Comparison of ENCODE assay signal across 9 mouse cellular contexts in the genomic region with DNA sequence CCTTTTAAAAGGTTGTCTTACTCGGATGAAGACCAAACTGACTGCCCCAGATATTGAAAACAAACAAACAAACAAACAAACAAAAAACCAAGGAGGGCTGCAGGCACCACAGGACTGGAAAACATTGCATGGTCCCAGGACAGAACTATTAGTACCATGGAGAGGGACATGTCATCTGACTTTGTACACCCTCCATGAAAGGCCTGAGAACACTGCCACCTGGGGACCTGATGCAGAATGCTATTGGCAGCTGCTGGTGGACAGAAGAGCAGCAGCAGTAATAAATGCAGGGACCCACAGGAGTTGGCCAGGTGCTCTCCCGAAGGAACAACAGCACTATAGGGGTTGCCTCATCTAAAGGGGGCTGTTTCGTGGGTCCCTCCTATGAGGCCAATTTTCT. TPM values are rescaled to one million over a fixed set of nuclear protein-coding genes. Genes with fewer than 3 reads are reported as not detected.
DNase-seq lines count a peak whose midpoint lies in the region; ATAC-seq and TF ChIP-seq lines count a peak whose summit lies in the region.
"Had no signal": no experiment of that assay in that cellular context is flagged by ENCODE, and none has a peak within 500 bp of the region (broad histone marks: within the 10 kb centered on the region; RNA-seq: fewer than 3 reads in every experiment).

No protein-coding gene starts in this region.

- no peak overlapping the region for H3K27ac ChIP-seq in heart, embryonic 11.5 days (ENCODE audit: low read depth, low read length)
- H3K27ac ChIP-seq in thymus, adult 2 months (ENCODE audit: control insufficient read depth, insufficient read depth, low read length): no peak overlapping the region
- H3K27ac ChIP-seq in stomach, embryonic 15.5 days: no peak overlapping the region
- no peak overlapping the region for H3K27ac ChIP-seq in forebrain, embryonic 16.5 days (ENCODE audit: low read length)
- H3K27ac ChIP-seq: liver, embryonic 13.5 days had no signal

- intact Hi-C loops in heart, postnatal 14 days (cut with DNase I): loop anchor here (2.0 kb wide), 1 partner anchor 198 kb away; no protein-coding TSS in a partner anchor

- 68% methylated on average over 3 of the region's 3 CpGs for WGBS in heart, embryonic 11.5 days (ENCODE audit: insufficient replicate concordance)
- WGBS in thymus, adult 2 months: 80% methylated on average over 3 of the region's 3 CpGs
- WGBS in stomach, embryonic 15.5 days: 67% methylated on average over 3 of the region's 3 CpGs
- 87% methylated on average over 3 of the region's 3 CpGs for WGBS in forebrain, embryonic 16.5 days

- DNase-seq in heart, postnatal 14 days: peak; percentile 10 to 40
- DNase-seq in thymus, postnatal 36 days: peak; percentile 5 to 9
- DNase-seq in thymus, adult 2 months: no peak
- DNase-seq in gastrocnemius, adult 18-20 months (ENCODE audit: low spot score): peak; percentile 53
- no peak for DNase-seq in layer of hippocampus, postnatal 36 days
- DNase-seq: liver, embryonic 13.5 days had no signal

- no peak overlapping the region for H3K4me3 ChIP-seq in heart, embryonic 11.5 days (ENCODE audit: low read depth, low read length)
- no peak overlapping the region for H3K4me3 ChIP-seq in thymus, adult 2 months (ENCODE audit: control insufficient read depth, insufficient read depth, low read length)
- no peak overlapping the region for H3K4me3 ChIP-seq in stomach, embryonic 15.5 days (replicated peaks)
- no peak overlapping the region for H3K4me3 ChIP-seq in forebrain, embryonic 16.5 days (replicated peaks; ENCODE audit: low read length)
- H3K4me3 ChIP-seq: liver, embryonic 13.5 days had no signal

- no peaks in the 10 kb centered on the region for H3K27me3 ChIP-seq in heart, embryonic 11.5 days (ENCODE audit: control insufficient read depth, insufficient read depth, low read length)
- no peaks in the 10 kb centered on the region for H3K27me3 ChIP-seq in thymus, adult 2 months (ENCODE audit: control insufficient read depth, insufficient read depth, low read length)
- no peaks in the 10 kb centered on the region for H3K27me3 ChIP-seq in stomach, embryonic 15.5 days (replicated peaks)
- H3K27me3 ChIP-seq in forebrain, embryonic 16.5 days (replicated peaks; ENCODE audit: control insufficient read depth, insufficient read depth, low read length): no peaks in the 10 kb centered on the region
- H3K27me3 ChIP-seq: liver, embryonic 13.5 days had no signal

- H3K9me3 ChIP-seq in heart, embryonic 11.5 days (replicated peaks; ENCODE audit: control insufficient read depth, low read length): no peaks in the 10 kb centered on the region
- no peaks in the 10 kb centered on the region for H3K9me3 ChIP-seq in stomach, embryonic 15.5 days
- H3K9me3 ChIP-seq in forebrain, embryonic 16.5 days (ENCODE audit: control insufficient read depth, low read length): no peaks in the 10 kb centered on the region
- H3K9me3 ChIP-seq: liver, embryonic 13.5 days had no signal

- H3K4me2 ChIP-seq in heart, embryonic 11.5 days: no peak overlapping the region
- no peak overlapping the region for H3K4me2 ChIP-seq in stomach, embryonic 15.5 days
- H3K4me2 ChIP-seq in forebrain, embryonic 16.5 days (ENCODE audit: low read length): no peak overlapping the region
- H3K4me2 ChIP-seq: liver, embryonic 13.5 days had no signal

- no peaks in the 10 kb centered on the region for H3K36me3 ChIP-seq in heart, embryonic 11.5 days (ENCODE audit: control insufficient read depth, insufficient read depth, low read length)
- H3K36me3 ChIP-seq in thymus, adult 2 months (ENCODE audit: control insufficient read depth, insufficient read depth, low read length): no peaks in the 10 kb centered on the region
- no peaks in the 10 kb centered on the region for H3K36me3 ChIP-seq in stomach, embryonic 15.5 days
- no peaks in the 10 kb centered on the region for H3K36me3 ChIP-seq in forebrain, embryonic 16.5 days (ENCODE audit: control insufficient read depth, insufficient read depth)
- H3K36me3 ChIP-seq: liver, embryonic 13.5 days had no signal

- H3K4me1 ChIP-seq in heart, embryonic 11.5 days (ENCODE audit: control insufficient read depth, insufficient read depth, low read length): no peaks in the 10 kb centered on the region
- no peaks in the 10 kb centered on the region for H3K4me1 ChIP-seq in thymus, adult 2 months (replicated peaks; ENCODE audit: control insufficient read depth, insufficient read depth, low read length)
- H3K4me1 ChIP-seq in stomach, embryonic 15.5 days: no peaks in the 10 kb centered on the region
- no peaks in the 10 kb centered on the region for H3K4me1 ChIP-seq in forebrain, embryonic 16.5 days (replicated peaks; ENCODE audit: control insufficient read depth, insufficient read depth, low read length)
- H3K4me1 ChIP-seq: liver, embryonic 13.5 days had no signal

- H3K9ac ChIP-seq in heart, embryonic 11.5 days (ENCODE audit: low read depth, low read length): no peak overlapping the region
- no peak overlapping the region for H3K9ac ChIP-seq in stomach, embryonic 15.5 days
- no peak overlapping the region for H3K9ac ChIP-seq in forebrain, embryonic 16.5 days (replicated peaks; ENCODE audit: low read depth, low read length)
- H3K9ac ChIP-seq: liver, embryonic 13.5 days had no signal

- no peak for ATAC-seq in heart, embryonic 11.5 days (replicated peaks; ENCODE audit: insufficient number of reproducible peaks, low FRiP score, low TSS enrichment)
- ATAC-seq in stomach, embryonic 15.5 days (ENCODE audit: insufficient read depth, low FRiP score, low read depth): peak; percentile 56; the same call in 1 of the 2 replicates
- ATAC-seq in forebrain, embryonic 16.5 days: no peak

- no peak for TF ChIP-seq POLR2A in thymus, adult 2 months (IDR thresholded peaks at IDR 0.05; ENCODE audit: control insufficient read depth, extremely low read depth, insufficient read depth, low read length, poor library complexity)

- no peak for TF ChIP-seq CTCF in thymus, adult 2 months (IDR thresholded peaks at IDR 0.05; ENCODE audit: borderline replicate concordance, control insufficient read depth, extremely low read depth, insufficient read depth, low read length, poor library complexity)

RNA-seq across cellular contexts. Expression of a gene that starts 2.0 kb away (rescaled TPM):
- under 1 TPM; 0.29 TPM for total RNA-seq in heart, postnatal 14 days (2021)
- 1.6 and 1.7 TPM in 2 replicates for polyA plus RNA-seq in heart, embryonic 11.5 days (2014; fragmentation: Nextera tagmentation; extraction: Ambion mirVana)
- polyA plus RNA-seq in thymus, adult 2 months (2012; rRNA removed): 0.22 and 0.26 TPM in 2 replicates
- 1 to 10 TPM; 1.9 to 2.3 TPM for total RNA-seq in gastrocnemius, adult 18-20 months (2021)
- polyA plus RNA-seq in stomach, embryonic 15.5 days (2015; fragmentation: Nextera tagmentation; extraction: Ambion mirVana): 2.9 and 3.3 TPM in 2 replicates
- polyA plus RNA-seq in forebrain, embryonic 16.5 days (2015; fragmentation: Nextera tagmentation; extraction: Ambion mirVana): 2.8 and 3.5 TPM in 2 replicates
- total RNA-seq in layer of hippocampus, postnatal 36 days (2021): 10 to 100 TPM; 12.0 to 16.3 TPM

Comparison
In these comparisons a context has a peak if more than half of its experiments do, and no peak if none do; other contexts are left out.
1. DNase-seq: peak in heart, postnatal 14 days (2 of 2), thymus, postnatal 36 days (2 of 2) and gastrocnemius, adult 18-20 months (single experiment); none in thymus, adult 2 months (single experiment) and layer of hippocampus, postnatal 36 days (0 of 2).